In genomic region chr3:52858259-52858658, GRCm38 (mm10) we compare ENCODE assay signal across 23 mouse cellular contexts.
"Had no signal": no experiment of that assay in that cellular context is flagged by ENCODE, and none has a peak within 500 bp of the region (broad histone marks: within the 10 kb centered on the region; RNA-seq: fewer than 3 reads in every experiment).

No protein-coding gene starts in this region.

- H3K27me3 ChIP-seq: heart, embryonic 13.5 days; heart, embryonic 15.5 days; hindbrain, embryonic 13.5 days; hindbrain, embryonic 15.5 days; kidney, embryonic 15.5 days; limb, embryonic 13.5 days; limb, embryonic 15.5 days had no signal

- DNase-seq: gastrocnemius, postnatal 14 days; gastrocnemius, postnatal 36 days; heart, adult 11 months; heart, adult 2 months; heart, postnatal 14 days; heart, postnatal 36 days; kidney, adult 11 months; kidney, adult 2 months; kidney, adult 9 months; kidney, postnatal 14 days; kidney, postnatal 36 days; layer of hippocampus, adult 9-11 months; layer of hippocampus, postnatal 36 days; left cerebral cortex, postnatal 4 days had no signal

- H3K36me3 ChIP-seq: heart, embryonic 13.5 days; heart, embryonic 15.5 days; hindbrain, embryonic 13.5 days; hindbrain, embryonic 15.5 days; kidney, embryonic 15.5 days; limb, embryonic 13.5 days; limb, embryonic 15.5 days had no signal

- H3K27ac ChIP-seq: heart, adult 2 months; heart, embryonic 13.5 days; heart, embryonic 15.5 days; hindbrain, embryonic 13.5 days; hindbrain, embryonic 15.5 days; hindbrain, postnatal 0 days; kidney, embryonic 15.5 days; kidney, postnatal 0 days; limb, embryonic 13.5 days; limb, embryonic 15.5 days had no signal

- H3K4me1 ChIP-seq: heart, embryonic 13.5 days; heart, embryonic 15.5 days; hindbrain, embryonic 13.5 days; hindbrain, embryonic 15.5 days; limb, embryonic 13.5 days; limb, embryonic 15.5 days had no signal

- H3K4me3 ChIP-seq: heart, adult 2 months; heart, embryonic 13.5 days; heart, embryonic 15.5 days; hindbrain, embryonic 13.5 days; hindbrain, embryonic 15.5 days; kidney, embryonic 15.5 days; limb, embryonic 13.5 days; limb, embryonic 15.5 days had no signal
